Mouse (Mus musculus): Measurements from ENCODE around the gene Ccnb1. TPM values are rescaled to one million over a fixed set of nuclear protein-coding genes. Genes with fewer than 3 reads are reported as not detected.
A peak's percentile ranks its signal among the peaks of the same experiment; 100 is the strongest.

Ccnb1 gene
- polyA plus RNA-seq, 1 experiment = 1.1 TPM

DNA sequence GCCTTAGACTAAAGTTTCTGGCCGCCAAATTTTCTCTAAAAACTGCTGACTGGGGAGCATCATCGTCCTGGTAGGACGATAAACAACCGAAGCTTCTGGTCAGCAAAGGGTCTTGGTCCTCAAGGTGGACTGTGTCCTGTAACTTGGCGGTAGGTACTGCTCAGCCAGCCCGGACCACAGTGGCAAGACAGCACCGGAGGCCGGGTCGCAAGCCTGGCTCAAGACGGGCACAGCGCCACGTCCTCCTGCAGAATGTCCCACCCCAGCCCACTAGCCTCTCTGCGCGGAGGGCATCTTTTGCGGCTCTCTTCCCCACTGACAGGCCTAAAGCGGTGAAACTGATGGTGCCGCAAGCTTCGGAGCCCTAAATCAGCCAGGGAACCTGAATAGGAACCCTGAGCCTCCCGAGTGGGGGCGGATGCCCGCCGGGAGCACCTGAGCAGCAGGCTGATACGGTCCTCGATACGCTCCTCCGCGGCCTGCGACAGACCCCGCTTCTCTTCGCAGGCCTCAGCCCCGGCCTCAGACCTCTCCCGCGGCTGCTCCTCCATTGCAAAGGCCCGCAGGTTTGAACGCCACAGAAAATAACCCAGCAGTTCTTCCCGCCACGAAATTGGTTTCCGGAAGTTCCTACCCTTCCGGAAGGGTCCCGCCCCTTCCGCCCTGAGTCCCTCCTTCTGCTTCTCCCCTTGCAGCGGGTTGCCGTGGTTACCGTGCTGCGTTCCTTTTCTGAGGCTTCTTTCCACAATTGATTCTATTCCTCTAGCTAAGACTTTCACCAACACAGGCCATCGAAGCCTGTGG is 10.9 kb downstream of the Ccnb1 start, which contains the start of gene Cenph:
Cenph (minus strand) TSS at position 648 of the 804 bp plus-strand sequence.
- peak; percentile 90 for DNase-seq
- H3K4me3 ChIP-seq (ENCODE audit: insufficient read depth, low read depth, low read length) = peak within 1 kb of the TSS; percentile 60
- no peaks in the 10 kb centered on the region for H3K27me3 ChIP-seq (replicated peaks; ENCODE audit: control insufficient read depth, insufficient read depth, low read length)
- H3K4me1 ChIP-seq (ENCODE audit: control insufficient read depth, insufficient read depth, low read length) = peaks cover 3% of the 10 kb centered on the region; the same call in 1 of the 2 replicates
- TF ChIP-seq CTCF (conservative IDR thresholded peaks at IDR 0.05; ENCODE audit: insufficient read depth, insufficient read length, low read depth, low read length) = no peak
- no peak for TF ChIP-seq POLR2A (IDR thresholded peaks at IDR 0.05; ENCODE audit: low read depth, low read length)
- WGBS = under 1% methylated on average over 46 of the region's 46 CpGs
- H3K27ac ChIP-seq (ENCODE audit: insufficient read depth, low read depth, low read length) = no peak within 1 kb of the TSS
- H3K36me3 ChIP-seq (ENCODE audit: control insufficient read depth, insufficient read depth, low read length) = no peaks in the 10 kb centered on the region

DNA sequence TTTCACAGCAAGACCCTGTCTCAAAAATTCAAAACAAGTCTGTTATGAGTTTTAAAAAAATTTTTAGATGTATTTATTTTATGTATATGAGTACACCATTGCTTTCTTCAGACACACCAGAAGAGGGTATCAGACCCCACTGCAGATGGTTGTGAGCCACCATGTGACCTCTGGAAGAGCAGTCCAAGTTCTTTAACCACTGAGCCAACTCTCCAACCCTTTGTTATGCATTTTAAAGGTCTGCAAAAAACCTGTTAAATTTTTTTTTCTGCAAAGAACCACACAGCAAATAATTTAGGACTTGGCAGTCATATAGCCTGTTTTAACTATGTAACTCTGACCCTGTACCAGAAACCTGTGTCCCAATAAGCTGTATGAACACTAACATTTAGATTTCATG is 11.7 kb downstream of the Ccnb1 start:
- H3K4me3 ChIP-seq (ENCODE audit: insufficient read depth, low read depth, low read length) = no peak overlapping the region
- peaks cover 3% of the 10 kb centered on the region; the same call in 1 of the 2 replicates for H3K4me1 ChIP-seq (ENCODE audit: control insufficient read depth, insufficient read depth, low read length)
- TF ChIP-seq CTCF (conservative IDR thresholded peaks at IDR 0.05; ENCODE audit: insufficient read depth, insufficient read length, low read depth, low read length) (no peak), POLR2A (IDR thresholded peaks at IDR 0.05; ENCODE audit: low read depth, low read length) (no peak)
- H3K36me3 ChIP-seq (ENCODE audit: control insufficient read depth, insufficient read depth, low read length) = no peaks in the 10 kb centered on the region
- no peak for DNase-seq
- H3K27ac ChIP-seq (ENCODE audit: insufficient read depth, low read depth, low read length) = no peak overlapping the region
- H3K27me3 ChIP-seq (replicated peaks; ENCODE audit: control insufficient read depth, insufficient read depth, low read length) = no peaks in the 10 kb centered on the region

DNA sequence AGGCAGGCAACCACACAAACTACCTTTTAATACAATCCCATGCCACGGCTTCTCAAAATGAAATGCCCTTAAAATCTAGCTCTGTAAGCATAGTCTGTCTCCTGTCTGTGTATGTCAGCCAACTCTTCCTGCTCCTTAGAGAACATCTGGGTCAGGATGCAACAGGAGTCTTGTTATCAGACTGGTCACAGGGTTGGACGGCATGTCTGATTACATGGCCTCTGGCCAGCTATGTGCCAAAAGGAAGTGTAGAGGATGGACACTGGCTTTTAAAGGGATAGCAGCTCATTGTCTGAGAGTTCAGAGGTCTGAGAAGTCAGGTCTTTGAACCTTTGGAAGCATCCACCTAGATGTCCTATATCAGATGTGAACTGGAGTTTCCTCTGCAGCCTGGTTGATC is 31.0 kb downstream of the Ccnb1 start:
- H3K27ac ChIP-seq (ENCODE audit: insufficient read depth, low read depth, low read length) = no peak overlapping the region
- H3K36me3 ChIP-seq (ENCODE audit: control insufficient read depth, insufficient read depth, low read length) = no peaks in the 10 kb centered on the region
- 74% methylated on average over 2 of the region's 2 CpGs for whole genome bisulfite sequencing
- no peaks in the 10 kb centered on the region for H3K27me3 ChIP-seq (replicated peaks; ENCODE audit: control insufficient read depth, insufficient read depth, low read length)
- no peak for DNase-seq
- no peaks in the 10 kb centered on the region for H3K4me1 ChIP-seq (ENCODE audit: control insufficient read depth, insufficient read depth, low read length)
- H3K4me3 ChIP-seq (ENCODE audit: insufficient read depth, low read depth, low read length) = no peak overlapping the region
- no peak for TF ChIP-seq CTCF (conservative IDR thresholded peaks at IDR 0.05; ENCODE audit: insufficient read depth, insufficient read length, low read depth, low read length)
- TF ChIP-seq POLR2A (IDR thresholded peaks at IDR 0.05; ENCODE audit: low read depth, low read length) = no peak

DNA sequence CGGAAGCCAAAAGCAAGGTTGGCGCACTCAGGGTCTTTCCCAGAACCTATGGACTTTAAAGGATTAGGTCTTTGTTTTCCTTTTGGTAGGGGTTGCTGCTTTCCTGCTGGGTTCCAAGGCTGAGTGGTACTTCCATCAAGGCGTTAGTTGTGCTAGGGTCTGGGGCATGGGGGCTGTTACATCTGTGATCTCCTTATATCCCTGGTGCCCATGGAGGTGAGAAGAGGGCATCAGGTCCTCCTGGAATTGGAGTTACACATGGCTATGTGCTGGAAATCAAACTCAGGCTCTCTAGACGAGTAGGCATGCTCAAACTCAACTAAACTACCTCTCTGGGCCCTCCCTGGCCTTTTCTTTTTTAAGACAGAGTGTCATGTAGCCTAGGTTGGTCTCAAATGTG is 32.2 kb downstream of the Ccnb1 start:
- Histone ChIP-seq H3K4me1 (ENCODE audit: control insufficient read depth, insufficient read depth, low read length) (no peaks in the 10 kb centered on the region), H3K27ac (ENCODE audit: insufficient read depth, low read depth, low read length) (no peak overlapping the region), H3K4me3 (ENCODE audit: insufficient read depth, low read depth, low read length) (no peak overlapping the region), H3K36me3 (ENCODE audit: control insufficient read depth, insufficient read depth, low read length) (no peaks in the 10 kb centered on the region), H3K27me3 (replicated peaks; ENCODE audit: control insufficient read depth, insufficient read depth, low read length) (no peaks in the 10 kb centered on the region)
- WGBS = 76% methylated on average over 4 of the region's 4 CpGs
- DNase-seq = no peak
- TF ChIP-seq POLR2A (IDR thresholded peaks at IDR 0.05; ENCODE audit: low read depth, low read length) (no peak), CTCF (conservative IDR thresholded peaks at IDR 0.05; ENCODE audit: insufficient read depth, insufficient read length, low read depth, low read length) (no peak)

DNA sequence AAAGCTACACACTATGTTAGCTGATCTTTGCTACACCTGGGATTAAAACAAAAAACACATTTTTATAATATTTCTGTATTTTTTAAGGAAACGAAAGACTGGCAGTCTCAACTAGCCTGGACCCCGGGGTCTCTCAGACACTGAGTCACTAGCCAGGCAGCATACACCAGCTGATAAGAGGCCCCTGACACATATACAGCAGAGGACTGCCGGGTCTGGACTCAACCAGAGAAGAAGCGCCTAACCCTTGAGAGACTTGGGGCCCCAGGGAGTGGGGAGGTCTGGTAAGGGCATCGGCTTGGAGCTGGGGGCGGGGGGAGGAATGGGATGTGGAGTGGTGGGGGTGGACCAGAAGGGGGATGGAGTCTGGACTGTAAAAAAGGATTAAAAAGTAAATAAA is 33.4 kb downstream of the Ccnb1 start:
- 81% methylated on average over 6 of the region's 6 CpGs for WGBS
- no peak for DNase-seq
- TF ChIP-seq POLR2A (IDR thresholded peaks at IDR 0.05; ENCODE audit: low read depth, low read length) (no peak), CTCF (conservative IDR thresholded peaks at IDR 0.05; ENCODE audit: insufficient read depth, insufficient read length, low read depth, low read length) (no peak)

DNA sequence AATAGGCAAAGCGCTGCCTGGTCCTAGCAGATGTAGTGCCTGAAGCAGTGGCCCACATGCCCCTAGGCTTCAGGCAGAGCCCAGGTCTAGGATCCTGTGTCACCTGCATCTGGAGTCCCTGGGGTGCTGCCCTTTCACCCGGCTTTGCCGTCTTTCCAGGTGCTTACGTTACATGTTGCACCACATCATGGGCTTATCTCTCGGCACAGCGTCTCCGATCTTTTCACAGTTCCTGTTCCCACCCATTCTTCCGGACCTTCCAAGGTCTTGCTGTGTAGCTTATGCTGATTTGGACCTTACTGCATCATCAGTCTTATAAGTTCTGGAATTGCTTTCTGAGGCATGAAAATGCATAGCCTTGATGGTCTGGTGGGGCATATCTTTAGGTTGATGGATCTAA is 33.8 kb downstream of the Ccnb1 start:
- H3K36me3 ChIP-seq (ENCODE audit: control insufficient read depth, insufficient read depth, low read length) = no peaks in the 10 kb centered on the region
- no peak for DNase-seq
- H3K27me3 ChIP-seq (replicated peaks; ENCODE audit: control insufficient read depth, insufficient read depth, low read length) = no peaks in the 10 kb centered on the region
- no peak overlapping the region for H3K27ac ChIP-seq (ENCODE audit: insufficient read depth, low read depth, low read length)
- no peaks in the 10 kb centered on the region for H3K4me1 ChIP-seq (ENCODE audit: control insufficient read depth, insufficient read depth, low read length)
- TF ChIP-seq POLR2A (IDR thresholded peaks at IDR 0.05; ENCODE audit: low read depth, low read length) = no peak
- no peak for TF ChIP-seq CTCF (conservative IDR thresholded peaks at IDR 0.05; ENCODE audit: insufficient read depth, insufficient read length, low read depth, low read length)
- H3K4me3 ChIP-seq (ENCODE audit: insufficient read depth, low read depth, low read length) = no peak overlapping the region
- 89% methylated on average over 8 of the region's 8 CpGs for WGBS

More for the DNA sequence above, 33.4 kb downstream of the Ccnb1 start:
- H3K27ac ChIP-seq (ENCODE audit: insufficient read depth, low read depth, low read length) = no peak overlapping the region
- H3K4me1 ChIP-seq (ENCODE audit: control insufficient read depth, insufficient read depth, low read length) = no peaks in the 10 kb centered on the region
- H3K4me3 ChIP-seq (ENCODE audit: insufficient read depth, low read depth, low read length) = no peak overlapping the region
- H3K27me3 ChIP-seq (replicated peaks; ENCODE audit: control insufficient read depth, insufficient read depth, low read length) = no peaks in the 10 kb centered on the region
- no peaks in the 10 kb centered on the region for H3K36me3 ChIP-seq (ENCODE audit: control insufficient read depth, insufficient read depth, low read length)

DNA sequence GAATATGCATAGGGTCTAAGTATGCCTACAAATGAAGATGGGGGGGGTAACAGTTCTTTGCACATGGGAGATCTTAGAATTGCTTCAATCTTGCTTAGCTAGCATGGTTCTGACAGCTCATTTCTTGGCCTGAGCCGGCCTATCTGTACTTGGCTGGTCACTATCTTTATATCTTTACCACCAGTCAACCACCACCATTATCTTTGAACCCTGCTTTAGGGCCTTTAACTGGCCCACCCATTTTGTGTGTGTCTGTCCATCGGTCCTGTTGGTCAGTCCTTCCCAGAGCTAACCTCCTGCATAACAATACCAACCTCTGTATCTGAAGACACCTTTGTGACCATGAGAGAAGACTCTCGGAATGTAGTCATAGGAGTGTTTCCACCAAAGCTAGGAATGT is 35.0 kb downstream of the Ccnb1 start:
- TF ChIP-seq POLR2A (IDR thresholded peaks at IDR 0.05; ENCODE audit: low read depth, low read length) (no peak), CTCF (conservative IDR thresholded peaks at IDR 0.05; ENCODE audit: insufficient read depth, insufficient read length, low read depth, low read length) (no peak)
- 84% methylated on average over 3 of the region's 3 CpGs for WGBS

More for the DNA sequence above, 35.0 kb downstream of the Ccnb1 start:
- Histone ChIP-seq H3K4me1 (ENCODE audit: control insufficient read depth, insufficient read depth, low read length) (no peaks in the 10 kb centered on the region), H3K27me3 (replicated peaks; ENCODE audit: control insufficient read depth, insufficient read depth, low read length) (no peaks in the 10 kb centered on the region), H3K4me3 (ENCODE audit: insufficient read depth, low read depth, low read length) (no peak overlapping the region), H3K36me3 (ENCODE audit: control insufficient read depth, insufficient read depth, low read length) (no peaks in the 10 kb centered on the region), H3K27ac (ENCODE audit: insufficient read depth, low read depth, low read length) (no peak overlapping the region)
- no peak for DNase-seq
